Mouse (Mus musculus): ENCODE data around the gene Ptprc. TPM values are rescaled to one million over a fixed set of nuclear protein-coding genes. Genes with fewer than 3 reads are reported as not detected.

Gene Ptprc
- total RNA-seq, 4 experiments from 2014 or later: 0.53 to 1.1 (median 0.90) TPM

DNA sequence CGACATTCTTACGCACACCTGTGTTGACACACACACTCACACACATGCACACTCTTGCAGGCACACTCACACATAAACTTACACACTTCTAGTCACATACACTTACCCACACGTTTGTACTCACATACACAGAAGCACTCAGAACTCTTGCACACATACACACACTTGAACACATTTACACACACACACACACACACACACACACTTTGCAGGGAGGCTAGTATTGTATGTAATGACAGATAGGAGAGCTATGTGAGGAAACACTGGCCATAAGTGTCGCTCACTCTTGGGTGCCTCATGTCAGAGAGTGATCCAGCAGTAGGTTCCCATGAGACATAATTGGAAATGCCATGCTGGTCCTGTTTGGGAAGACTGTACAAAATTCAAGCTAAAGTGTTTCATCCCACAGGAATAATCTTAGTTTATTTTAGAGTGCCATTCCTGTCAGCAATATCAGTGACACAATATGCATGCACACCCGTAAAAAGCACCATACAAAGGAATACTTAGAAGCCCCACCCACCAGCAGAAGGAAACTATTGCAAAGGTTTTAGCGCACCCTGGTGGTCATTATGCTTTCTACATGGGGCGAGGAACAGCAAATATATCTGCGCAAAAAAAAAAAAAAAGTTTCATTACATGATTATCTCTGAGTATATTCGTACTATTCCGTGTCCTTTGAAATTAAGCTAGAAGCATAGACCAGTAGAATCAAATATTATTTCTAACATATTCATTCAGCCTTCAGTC lies 131.1 kb downstream of the Ptprc start:
- peak; percentile 29 to 45 for DNase-seq (ENCODE audit: low spot score in 2 of 2)

DNA sequence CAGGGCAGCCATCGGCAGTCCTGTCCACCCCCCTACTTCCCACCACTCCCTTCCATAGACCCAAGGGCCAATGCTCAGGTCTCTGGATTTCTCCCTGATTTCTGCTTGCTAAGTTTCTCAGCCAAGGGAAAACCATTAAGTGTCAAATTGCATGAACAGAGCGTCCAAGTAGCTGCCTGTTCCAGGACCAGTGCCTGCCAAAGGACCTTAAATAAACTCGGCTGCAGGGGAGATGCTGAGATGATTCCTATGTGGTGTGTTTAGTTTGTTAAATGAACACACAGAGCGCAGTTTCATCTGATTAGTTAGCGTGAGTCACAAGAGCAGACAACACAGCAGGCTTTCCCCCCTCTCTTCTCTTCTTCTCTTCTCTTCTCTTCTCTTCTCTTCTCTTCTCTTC lies 135.0 kb downstream of the Ptprc start:
- peak in 1 of 2 experiments; percentile 9 for DNase-seq (ENCODE audit: low spot score in 2 of 2)

DNA sequence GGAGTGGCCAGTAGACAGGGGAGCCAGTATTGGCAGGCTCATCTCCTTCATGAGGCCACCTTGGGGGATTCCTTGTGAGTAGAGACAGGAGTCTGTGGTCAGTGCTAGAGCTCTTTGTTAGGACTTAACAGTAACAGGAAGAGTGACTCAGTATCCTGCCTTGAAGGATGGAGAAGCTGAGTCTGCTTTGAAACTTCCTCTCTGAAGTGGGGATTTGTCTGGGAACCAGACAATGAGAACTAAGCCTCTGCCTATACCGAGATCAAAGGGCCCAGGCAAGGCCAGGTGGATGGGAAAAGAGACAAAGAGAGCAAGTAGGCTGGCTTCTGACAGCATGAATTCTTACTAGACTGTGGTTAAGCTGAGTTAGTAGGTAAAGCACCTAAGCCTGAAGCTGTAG lies 136.3 kb downstream of the Ptprc start:
- no peak for DNase-seq (ENCODE audit: low spot score in 2 of 2)

DNA sequence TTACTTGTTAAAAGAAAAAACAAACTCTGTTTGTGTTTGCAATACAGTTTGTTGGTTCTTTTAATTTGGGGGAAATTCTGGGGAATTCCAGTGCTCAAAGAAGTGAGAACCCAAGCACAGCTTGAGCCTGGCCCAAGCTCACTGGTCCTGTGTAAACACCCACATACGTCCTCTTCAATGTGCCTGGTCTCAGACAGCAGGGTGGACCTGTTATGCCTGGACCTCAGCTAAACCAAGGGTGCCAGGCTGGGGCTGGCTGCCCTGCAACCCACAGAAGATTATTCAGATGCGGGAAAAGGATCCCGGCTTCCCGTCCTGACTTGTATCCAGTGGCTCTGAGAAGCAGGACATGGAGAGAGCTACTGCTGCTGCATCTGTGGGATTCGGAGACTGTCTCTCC lies 138.0 kb downstream of the Ptprc start:
- DNase-seq (ENCODE audit: low spot score in 2 of 2): no peak

DNA sequence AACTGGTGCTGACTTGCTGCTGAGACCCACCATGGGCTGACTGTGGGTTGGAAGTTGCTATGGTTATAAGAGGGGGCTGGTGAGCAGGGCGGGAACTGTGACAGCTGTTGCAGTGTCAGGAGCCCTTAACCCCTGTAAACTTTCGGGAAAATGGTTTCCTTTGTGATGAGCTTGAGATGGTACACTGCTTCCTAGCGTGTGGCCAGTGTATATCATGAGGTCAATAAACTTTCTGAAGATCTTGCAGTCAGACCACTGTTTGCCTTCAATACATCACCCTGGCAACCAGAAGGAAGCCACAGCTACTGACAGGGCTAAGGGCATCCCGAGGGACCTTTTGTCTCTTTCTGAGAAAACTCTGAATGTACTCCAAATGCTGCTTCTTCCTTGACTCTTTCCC lies 145.9 kb downstream of the Ptprc start:
- no peak for DNase-seq (ENCODE audit: low spot score in 2 of 2)

DNA sequence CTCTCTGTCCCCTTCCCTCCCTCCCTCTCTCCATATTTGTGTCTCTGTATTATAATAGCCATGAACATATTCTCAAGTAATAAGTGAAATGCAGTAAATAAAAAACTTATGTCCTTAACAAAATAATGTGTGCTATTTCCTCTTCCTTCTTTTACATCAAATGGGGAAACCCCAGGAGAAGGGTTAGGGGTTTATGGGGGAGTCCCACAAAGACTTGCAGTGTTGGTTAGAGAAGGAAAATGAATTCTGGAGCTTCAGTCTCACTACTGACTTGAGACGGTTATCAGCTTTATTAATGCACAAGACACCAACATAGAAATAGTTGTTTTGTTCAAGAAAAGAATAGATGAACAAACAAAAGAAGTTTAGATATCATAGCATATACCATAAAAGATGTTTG lies 150.2 kb downstream of the Ptprc start:
- no peak for DNase-seq (ENCODE audit: low spot score in 2 of 2)

DNA sequence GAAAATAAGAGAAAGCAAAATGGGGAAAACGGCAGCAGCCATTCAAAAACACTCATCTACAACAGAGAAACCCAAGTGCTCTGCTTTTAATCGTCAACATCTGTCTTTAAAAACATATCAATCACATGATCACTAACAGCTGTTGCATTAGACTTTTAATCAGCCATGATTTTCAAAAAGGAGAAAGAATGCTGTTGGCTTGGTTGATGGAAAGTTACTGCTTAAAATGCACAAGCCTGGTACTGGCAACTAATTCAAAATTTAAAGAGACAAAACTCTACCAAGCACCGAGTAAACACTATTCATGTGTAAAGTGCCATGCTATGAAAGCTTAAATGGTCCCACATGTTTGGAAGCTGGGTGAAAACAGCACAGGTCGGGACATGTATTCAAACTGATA lies 151.9 kb downstream of the Ptprc start:
- no peak for DNase-seq (ENCODE audit: low spot score in 2 of 2)

DNA sequence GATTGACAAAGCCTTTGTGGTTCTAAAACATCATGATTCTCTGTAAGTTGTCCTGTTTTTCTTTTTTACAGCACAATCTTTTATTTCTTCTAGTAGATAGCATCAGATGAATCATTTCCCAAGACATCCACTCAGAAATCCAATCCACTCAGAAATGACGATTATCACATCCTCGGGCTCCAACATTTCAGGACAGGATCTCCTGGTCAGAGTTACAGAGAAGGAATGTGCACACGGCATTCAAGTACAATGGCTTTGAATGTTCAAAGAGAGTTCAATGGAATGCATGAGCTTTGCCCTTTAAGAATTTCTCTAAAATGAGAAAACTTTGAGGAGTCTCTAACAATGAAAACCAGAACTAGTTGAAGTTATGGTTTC lies 152.6 kb downstream of the Ptprc start:
- no peak for DNase-seq (ENCODE audit: low spot score in 2 of 2)

DNA sequence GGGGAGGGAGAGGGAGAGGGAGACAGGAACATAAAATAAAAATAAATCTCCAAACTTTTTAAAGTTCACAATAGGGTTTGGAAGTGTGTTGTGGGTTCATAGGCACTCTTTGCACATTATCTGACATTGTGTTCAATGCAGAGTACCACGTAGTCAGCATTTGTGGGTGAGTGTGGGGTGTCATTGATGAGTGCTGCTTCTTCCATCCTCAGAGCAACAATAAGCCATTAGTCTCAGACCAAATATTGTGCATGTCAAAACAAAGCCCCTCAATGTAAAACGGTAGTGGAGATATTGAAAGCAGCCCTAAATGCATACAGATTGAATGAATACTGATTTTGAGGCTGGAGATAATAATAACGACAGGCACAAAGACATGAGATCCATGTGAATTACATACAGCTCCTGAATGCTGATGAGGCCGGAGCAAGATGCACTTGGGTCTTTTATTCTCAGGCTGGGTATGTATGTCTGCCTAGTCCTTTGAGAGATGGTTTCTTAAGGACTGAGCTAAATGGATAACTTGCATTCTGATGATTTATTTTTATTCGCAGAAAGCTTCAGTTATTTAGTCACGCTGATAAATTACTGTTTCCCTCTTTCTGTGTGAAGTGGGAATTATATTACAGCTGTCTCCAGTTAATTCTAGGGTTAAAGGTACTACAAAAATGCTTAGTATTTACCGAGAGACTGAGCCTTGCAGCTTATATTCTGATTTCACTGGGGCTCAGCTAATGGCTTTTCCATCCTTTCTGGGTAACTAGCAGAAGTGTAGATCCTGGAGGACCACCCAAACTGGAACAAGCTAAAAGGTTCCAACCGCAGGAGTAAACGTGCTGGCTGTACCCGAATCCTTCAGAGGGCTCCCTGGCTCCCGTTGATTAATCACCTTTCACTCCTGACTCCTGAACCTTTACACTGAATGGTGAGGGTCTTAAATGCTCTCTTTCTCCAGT lies 153.3 kb downstream of the Ptprc start:
- no peak for DNase-seq (ENCODE audit: low spot score in 2 of 2)

Other genes starting within 250 kb of the Ptprc start
- not detected for gene Atp6v1g3, start 98.0 kb upstream of the Ptprc start, total RNA-seq (2022)